Mouse (Mus musculus): Measurements from ENCODE around the gene Ppfia2. TPM values are rescaled to one million over a fixed set of nuclear protein-coding genes. Genes with fewer than 3 reads are reported as not detected.

Ppfia2 gene
- polyA plus RNA-seq, 1 experiment from 2014 or later = 0.23 TPM

- Histone ChIP-seq H3K9me3 (ENCODE audit: control insufficient read depth, low read length) (no peaks in the 10 kb centered on the region), H3K36me3 (ENCODE audit: control insufficient read depth, insufficient read depth, low read length) (no peaks in the 10 kb centered on the region), H3K4me3 (ENCODE audit: low read depth, low read length) (no peak overlapping the region), H3K27ac (ENCODE audit: low read depth, low read length) (no peak overlapping the region), H3K27me3 (replicated peaks; ENCODE audit: control insufficient read depth, insufficient read depth, low read length) (no peaks in the 10 kb centered on the region), H3K4me2 (peak overlapping the region; percentile 41), H3K4me1 (replicated peaks; ENCODE audit: control insufficient read depth, insufficient read depth, low read length) (no peaks in the 10 kb centered on the region), H3K9ac (ENCODE audit: low read depth, low read length) (no peak overlapping the region)
- DNase-seq (ENCODE audit: low spot score) (no peak), ATAC-seq (replicated peaks; ENCODE audit: low FRiP score) (peak; percentile 49; the same call in 1 of the 2 replicates)
- 60% methylated on average over 18 of the region's 18 CpGs for WGBS
Observed at GRCm38 (mm10) chr10:106632171-106632935, 162.2 kb downstream of the Ppfia2 start.

- WGBS = 67% methylated on average over 7 of the region's 7 CpGs
- DNase-seq (ENCODE audit: low spot score) = no peak
- Histone ChIP-seq H3K4me2 (no peak overlapping the region), H3K27ac (ENCODE audit: low read depth, low read length) (no peak overlapping the region), H3K27me3 (replicated peaks; ENCODE audit: control insufficient read depth, insufficient read depth, low read length) (no peaks in the 10 kb centered on the region), H3K9me3 (ENCODE audit: control insufficient read depth, low read length) (no peaks in the 10 kb centered on the region), H3K4me3 (ENCODE audit: low read depth, low read length) (no peak overlapping the region), H3K36me3 (ENCODE audit: control insufficient read depth, insufficient read depth, low read length) (no peaks in the 10 kb centered on the region), H3K9ac (ENCODE audit: low read depth, low read length) (no peak overlapping the region), H3K4me1 (replicated peaks; ENCODE audit: control insufficient read depth, insufficient read depth, low read length) (no peaks in the 10 kb centered on the region)
- no peak for ATAC-seq (replicated peaks; ENCODE audit: low FRiP score)
Observed at GRCm38 (mm10) chr10:106633898-106634297, 163.8 kb downstream of the Ppfia2 start.

GRCm38 (mm10) chr10:106652276-106652675, 182.1 kb downstream of the Ppfia2 start:
- H3K9me3 ChIP-seq (ENCODE audit: control insufficient read depth, low read length) = no peaks in the 10 kb centered on the region
- 82% methylated on average over 4 of the region's 4 CpGs for WGBS
- no peaks in the 10 kb centered on the region for H3K36me3 ChIP-seq (ENCODE audit: control insufficient read depth, insufficient read depth, low read length)
- H3K9ac ChIP-seq (ENCODE audit: low read depth, low read length) = no peak overlapping the region
- H3K27me3 ChIP-seq (replicated peaks; ENCODE audit: control insufficient read depth, insufficient read depth, low read length) = no peaks in the 10 kb centered on the region
- no peak overlapping the region for H3K4me2 ChIP-seq
- ATAC-seq (replicated peaks; ENCODE audit: low FRiP score) (no peak), DNase-seq (ENCODE audit: low spot score) (no peak)
- no peak overlapping the region for H3K27ac ChIP-seq (ENCODE audit: low read depth, low read length)
- H3K4me1 ChIP-seq (replicated peaks; ENCODE audit: control insufficient read depth, insufficient read depth, low read length) = no peaks in the 10 kb centered on the region
- no peak overlapping the region for H3K4me3 ChIP-seq (ENCODE audit: low read depth, low read length)

- H3K27ac ChIP-seq (ENCODE audit: low read depth, low read length) = no peak overlapping the region
- 83% methylated on average over 3 of the region's 3 CpGs for WGBS
- H3K27me3 ChIP-seq (replicated peaks; ENCODE audit: control insufficient read depth, insufficient read depth, low read length) = no peaks in the 10 kb centered on the region
- no peak for ATAC-seq (replicated peaks; ENCODE audit: low FRiP score)
- H3K36me3 ChIP-seq (ENCODE audit: control insufficient read depth, insufficient read depth, low read length) = no peaks in the 10 kb centered on the region
- no peak for DNase-seq (ENCODE audit: low spot score)
- no peak overlapping the region for H3K4me2 ChIP-seq
- H3K4me1 ChIP-seq (replicated peaks; ENCODE audit: control insufficient read depth, insufficient read depth, low read length) = no peaks in the 10 kb centered on the region
- H3K4me3 ChIP-seq (ENCODE audit: low read depth, low read length) = no peak overlapping the region
- H3K9ac ChIP-seq (ENCODE audit: low read depth, low read length) = no peak overlapping the region
- H3K9me3 ChIP-seq (ENCODE audit: control insufficient read depth, low read length) = no peaks in the 10 kb centered on the region
Observed at GRCm38 (mm10) chr10:106665221-106665620, 195.1 kb downstream of the Ppfia2 start.

- no peaks in the 10 kb centered on the region for H3K4me1 ChIP-seq (replicated peaks; ENCODE audit: control insufficient read depth, insufficient read depth, low read length)
- DNase-seq (ENCODE audit: low spot score) = no peak
- 75% methylated on average over 3 of the region's 3 CpGs for WGBS
Observed at GRCm38 (mm10) chr10:106670170-106670569, 200.0 kb downstream of the Ppfia2 start.

GRCm38 (mm10) chr10:106681395-106681794, 211.3 kb downstream of the Ppfia2 start:
- Histone ChIP-seq H3K4me1 (replicated peaks; ENCODE audit: control insufficient read depth, insufficient read depth, low read length) (no peaks in the 10 kb centered on the region), H3K4me3 (ENCODE audit: low read depth, low read length) (no peak overlapping the region), H3K9ac (ENCODE audit: low read depth, low read length) (no peak overlapping the region), H3K4me2 (no peak overlapping the region), H3K27ac (ENCODE audit: low read depth, low read length) (no peak overlapping the region), H3K9me3 (ENCODE audit: control insufficient read depth, low read length) (no peaks in the 10 kb centered on the region), H3K27me3 (replicated peaks; ENCODE audit: control insufficient read depth, insufficient read depth, low read length) (no peaks in the 10 kb centered on the region), H3K36me3 (ENCODE audit: control insufficient read depth, insufficient read depth, low read length) (no peaks in the 10 kb centered on the region)
- ATAC-seq (replicated peaks; ENCODE audit: low FRiP score) (no peak), DNase-seq (ENCODE audit: low spot score) (no peak)
- WGBS = 83% methylated on average over 5 of the region's 5 CpGs

More at GRCm38 (mm10) chr10:106670170-106670569, 200.0 kb downstream of the Ppfia2 start:
- no peak overlapping the region for H3K4me2 ChIP-seq
- H3K27me3 ChIP-seq (replicated peaks; ENCODE audit: control insufficient read depth, insufficient read depth, low read length) = no peaks in the 10 kb centered on the region
- H3K27ac ChIP-seq (ENCODE audit: low read depth, low read length) = no peak overlapping the region
- no peaks in the 10 kb centered on the region for H3K36me3 ChIP-seq (ENCODE audit: control insufficient read depth, insufficient read depth, low read length)
- no peak for ATAC-seq (replicated peaks; ENCODE audit: low FRiP score)
- H3K9me3 ChIP-seq (ENCODE audit: control insufficient read depth, low read length) = no peaks in the 10 kb centered on the region
- no peak overlapping the region for H3K4me3 ChIP-seq (ENCODE audit: low read depth, low read length)
- H3K9ac ChIP-seq (ENCODE audit: low read depth, low read length) = no peak overlapping the region

GRCm38 (mm10) chr10:106685519-106685918, 215.4 kb downstream of the Ppfia2 start:
- no peaks in the 10 kb centered on the region for H3K4me1 ChIP-seq (replicated peaks; ENCODE audit: control insufficient read depth, insufficient read depth, low read length)
- no peaks in the 10 kb centered on the region for H3K36me3 ChIP-seq (ENCODE audit: control insufficient read depth, insufficient read depth, low read length)
- 75% methylated on average over 3 of the region's 3 CpGs for WGBS
- no peak overlapping the region for H3K4me3 ChIP-seq (ENCODE audit: low read depth, low read length)
- no peaks in the 10 kb centered on the region for H3K9me3 ChIP-seq (ENCODE audit: control insufficient read depth, low read length)
- DNase-seq (ENCODE audit: low spot score) (no peak), ATAC-seq (replicated peaks; ENCODE audit: low FRiP score) (no peak)
- H3K4me2 ChIP-seq = no peak overlapping the region
- no peak overlapping the region for H3K27ac ChIP-seq (ENCODE audit: low read depth, low read length)
- no peaks in the 10 kb centered on the region for H3K27me3 ChIP-seq (replicated peaks; ENCODE audit: control insufficient read depth, insufficient read depth, low read length)
- H3K9ac ChIP-seq (ENCODE audit: low read depth, low read length) = no peak overlapping the region

GRCm38 (mm10) chr10:106719936-106720335, 249.8 kb downstream of the Ppfia2 start:
- Histone ChIP-seq H3K4me3 (ENCODE audit: low read depth, low read length) (no peak overlapping the region), H3K9me3 (ENCODE audit: control insufficient read depth, low read length) (no peaks in the 10 kb centered on the region), H3K9ac (ENCODE audit: low read depth, low read length) (no peak overlapping the region), H3K27ac (ENCODE audit: low read depth, low read length) (no peak overlapping the region), H3K36me3 (ENCODE audit: control insufficient read depth, insufficient read depth, low read length) (no peaks in the 10 kb centered on the region), H3K27me3 (replicated peaks; ENCODE audit: control insufficient read depth, insufficient read depth, low read length) (no peaks in the 10 kb centered on the region), H3K4me1 (replicated peaks; ENCODE audit: control insufficient read depth, insufficient read depth, low read length) (no peaks in the 10 kb centered on the region), H3K4me2 (no peak overlapping the region)
- WGBS = 79% methylated on average over 2 of the region's 2 CpGs
- ATAC-seq (replicated peaks; ENCODE audit: low FRiP score) (no peak), DNase-seq (ENCODE audit: low spot score) (no peak)

GRCm38 (mm10) chr10:106732265-106732664, 262.1 kb downstream of the Ppfia2 start:
- Histone ChIP-seq H3K4me1 (replicated peaks; ENCODE audit: control insufficient read depth, insufficient read depth, low read length) (no peaks in the 10 kb centered on the region), H3K4me3 (ENCODE audit: low read depth, low read length) (no peak overlapping the region), H3K27me3 (replicated peaks; ENCODE audit: control insufficient read depth, insufficient read depth, low read length) (no peaks in the 10 kb centered on the region), H3K27ac (ENCODE audit: low read depth, low read length) (no peak overlapping the region), H3K9ac (ENCODE audit: low read depth, low read length) (no peak overlapping the region), H3K9me3 (ENCODE audit: control insufficient read depth, low read length) (no peaks in the 10 kb centered on the region), H3K36me3 (ENCODE audit: control insufficient read depth, insufficient read depth, low read length) (no peaks in the 10 kb centered on the region), H3K4me2 (no peak overlapping the region)
- ATAC-seq (replicated peaks; ENCODE audit: low FRiP score) = no peak
- WGBS = 67% methylated on average over 2 of the region's 2 CpGs
- DNase-seq (ENCODE audit: low spot score) = no peak
